Mouse (Mus musculus) thymus, postnatal 14 days (tissue): ENCODE results near the gene Ogdhl.

Experiments used
- DNase-seq: peaks from one replicate; pipeline ENCODE4 v3.0.0; 2021

The Ogdhl gene

DNA sequence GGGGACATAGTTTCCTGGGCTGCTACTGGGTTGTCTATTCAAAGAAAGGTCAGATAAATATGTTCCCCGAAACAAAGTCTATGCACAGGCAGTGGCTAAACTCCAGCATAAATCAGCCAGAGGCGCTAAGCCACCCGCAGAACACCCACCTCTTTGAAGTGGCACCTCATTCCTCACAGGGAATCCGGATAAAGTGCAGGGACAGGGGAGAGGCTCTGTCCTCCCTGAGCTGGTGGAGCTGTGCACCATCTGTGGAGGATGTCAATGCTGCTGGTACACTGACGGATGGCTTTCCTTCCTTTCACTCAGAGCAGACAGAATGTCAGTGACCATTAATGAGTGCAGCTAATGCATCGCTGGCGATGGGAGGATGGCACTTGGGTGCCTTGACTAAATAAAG, 59.2 kb downstream of the Ogdhl start:
- DNase-seq: no peak

DNA sequence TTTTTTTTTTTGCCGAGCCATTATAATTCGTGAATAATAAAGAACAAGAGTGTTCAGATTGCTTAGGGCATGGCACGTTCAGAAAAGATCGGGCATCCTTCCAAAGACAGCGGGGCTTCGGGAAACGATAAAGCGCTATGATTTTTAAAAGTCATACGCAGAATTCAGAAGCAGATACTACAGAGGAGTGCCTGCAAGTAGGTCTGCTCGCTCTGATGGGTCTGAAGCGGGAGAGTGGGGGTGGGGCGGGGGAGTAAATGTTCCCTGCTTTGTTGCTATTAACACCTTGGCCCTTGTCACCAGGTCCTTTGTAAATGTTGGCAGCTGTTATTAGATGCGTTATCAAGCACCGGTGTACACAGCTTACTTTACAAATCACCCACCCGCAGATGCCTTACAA, 59.8 kb downstream of the Ogdhl start:
- no peak for DNase-seq

DNA sequence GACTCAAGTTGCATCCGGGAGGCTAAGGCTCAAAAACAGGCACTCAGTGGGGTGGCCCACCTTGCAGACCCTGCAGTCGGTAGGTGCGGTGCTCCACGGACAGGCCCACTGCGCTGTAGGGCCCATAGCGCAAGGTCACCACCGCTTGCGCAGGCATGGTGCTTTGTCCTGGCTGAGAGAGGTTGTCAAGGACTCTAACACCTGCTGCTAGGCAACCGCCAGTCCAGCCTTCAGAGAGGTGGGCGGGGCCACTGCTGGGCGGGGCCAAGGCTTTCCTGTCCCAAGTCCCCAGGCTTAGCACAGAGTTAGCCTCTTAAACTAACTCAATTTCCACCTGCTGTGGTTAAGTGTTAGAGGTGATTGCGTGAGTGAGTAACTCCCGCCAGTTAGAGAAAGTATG, 66.4 kb downstream of the Ogdhl start, which contains the start of gene 1700024G13Rik:
1700024G13Rik (minus strand) TSS at position 196 of the 400 bp plus-strand sequence.
- peak; percentile 55 for DNase-seq
